Comparison of ENCODE assay signal across 30 mouse cellular contexts in the genomic region with DNA sequence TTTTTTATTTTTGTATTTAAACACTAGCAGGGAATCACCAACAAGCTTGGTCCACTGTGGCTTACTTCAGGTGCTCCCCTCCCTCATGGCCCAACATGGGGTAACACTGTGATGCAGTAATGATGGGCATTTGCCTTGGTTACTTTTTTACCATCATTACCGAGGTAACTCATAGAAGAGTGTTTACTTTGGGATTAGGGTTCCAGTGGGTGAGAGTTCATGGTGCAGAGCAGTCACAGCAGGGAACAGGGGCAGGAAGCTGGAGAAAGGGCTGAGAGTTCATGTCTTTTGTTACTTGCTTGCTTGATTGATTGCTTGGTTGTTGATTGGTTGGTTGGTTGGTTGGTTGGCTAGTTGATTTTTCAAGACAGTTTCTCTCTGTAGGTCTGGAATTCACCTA. TPM values are rescaled to one million over a fixed set of nuclear protein-coding genes. Genes with fewer than 3 reads are reported as not detected.
DNase-seq lines count a peak whose midpoint lies in the region; ATAC-seq and TF ChIP-seq lines count a peak whose summit lies in the region.
"Had no signal": no experiment of that assay in that cellular context is flagged by ENCODE, and none has a peak within 500 bp of the region (broad histone marks: within the 10 kb centered on the region; RNA-seq: fewer than 3 reads in every experiment).

No protein-coding gene starts in this region.

- 0 out of 2 replicates have a peak, but pooled peaks cover 2% of the 10 kb centered on the region for H3K4me1 ChIP-seq in liver, embryonic 13.5 days (replicated peaks)
- no peaks in the 10 kb centered on the region; the same call in 1 of the 2 replicates for H3K4me1 ChIP-seq in liver, embryonic 16.5 days (ENCODE audit: control insufficient read depth, low read depth, low read length)
- H3K4me1 ChIP-seq in liver, postnatal 0 days (ENCODE audit: insufficient read depth) = peaks cover 16% of the 10 kb centered on the region
- no peaks in the 10 kb centered on the region for H3K4me1 ChIP-seq in heart, embryonic 10.5 days
- H3K4me1 ChIP-seq: embryonic facial prominence, embryonic 13.5 days; embryonic facial prominence, embryonic 15.5 days; forebrain, embryonic 12.5 days had no signal

- no peak overlapping the region for H3K4me2 ChIP-seq in liver, embryonic 13.5 days
- H3K4me2 ChIP-seq in liver, embryonic 16.5 days (ENCODE audit: low read depth, low read length) = no peak overlapping the region
- no peak overlapping the region for H3K4me2 ChIP-seq in liver, postnatal 0 days (ENCODE audit: low read depth, low read length)
- H3K4me2 ChIP-seq: embryonic facial prominence, embryonic 13.5 days; embryonic facial prominence, embryonic 15.5 days; forebrain, embryonic 12.5 days had no signal

- H3K9ac ChIP-seq in liver, embryonic 13.5 days = no peak overlapping the region
- no peak overlapping the region for H3K9ac ChIP-seq in liver, embryonic 16.5 days (ENCODE audit: low read depth, low read length)
- H3K9ac ChIP-seq in liver, postnatal 0 days (replicated peaks) = no peak overlapping the region
- H3K9ac ChIP-seq: embryonic facial prominence, embryonic 13.5 days; embryonic facial prominence, embryonic 15.5 days; forebrain, embryonic 12.5 days had no signal

- peak; percentile 16 for DNase-seq in kidney, adult 9 months
- DNase-seq in kidney, postnatal 4 days = no peak
- DNase-seq in liver, embryonic 13.5 days = no peak
- no peak for DNase-seq in liver
- DNase-seq in liver, postnatal 0 days = no peak
- no peak for DNase-seq in layer of hippocampus, postnatal 10 days (ENCODE audit: low spot score in 2 of 2)
- no peak for DNase-seq in heart, embryonic 10.5 days (ENCODE audit: low spot score)
- DNase-seq: adrenal gland, adult 2 months; adrenal gland, postnatal 10 days; adrenal gland, postnatal 25 days; cerebellum, adult 11 months; cerebellum, adult 18-20 months; cerebellum, adult 8-10 months; cerebellum, adult 9-11 months; cerebellum, postnatal 14 days; cerebellum, postnatal 36 days; embryo, embryonic 11 days had no signal

- H3K36me3 ChIP-seq in liver, embryonic 13.5 days = no peaks in the 10 kb centered on the region
- H3K36me3 ChIP-seq in liver, embryonic 16.5 days (ENCODE audit: control insufficient read depth, insufficient read depth) = no peaks in the 10 kb centered on the region
- no peaks in the 10 kb centered on the region; the same call in 1 of the 2 replicates for H3K36me3 ChIP-seq in liver, postnatal 0 days (replicated peaks; ENCODE audit: insufficient read depth, low read length)
- H3K36me3 ChIP-seq in heart, embryonic 10.5 days = no peaks in the 10 kb centered on the region
- H3K36me3 ChIP-seq: embryonic facial prominence, embryonic 13.5 days; embryonic facial prominence, embryonic 15.5 days; forebrain, embryonic 10.5 days; forebrain, embryonic 12.5 days had no signal

- H3K27me3 ChIP-seq in liver, embryonic 13.5 days = no peaks in the 10 kb centered on the region
- no peaks in the 10 kb centered on the region for H3K27me3 ChIP-seq in liver, embryonic 16.5 days (ENCODE audit: control insufficient read depth, insufficient read depth, low read depth, low read length)
- H3K27me3 ChIP-seq in liver, postnatal 0 days (ENCODE audit: insufficient read depth, low read length) = no peaks in the 10 kb centered on the region
- H3K27me3 ChIP-seq in heart, embryonic 10.5 days (ENCODE audit: insufficient read depth, poor library complexity, severe bottlenecking) = no peaks in the 10 kb centered on the region; the same call in 1 of the 2 replicates
- H3K27me3 ChIP-seq: embryonic facial prominence, embryonic 13.5 days; embryonic facial prominence, embryonic 15.5 days; forebrain, embryonic 12.5 days had no signal

- no peak overlapping the region for H3K4me3 ChIP-seq in liver, embryonic 13.5 days (replicated peaks)
- no peak overlapping the region for H3K4me3 ChIP-seq in liver, embryonic 16.5 days (ENCODE audit: low read depth, low read length)
- H3K4me3 ChIP-seq in liver, postnatal 0 days (ENCODE audit: low read depth, low read length) = no peak overlapping the region
- H3K4me3 ChIP-seq in heart, embryonic 10.5 days = no peak overlapping the region
- H3K4me3 ChIP-seq: embryonic facial prominence, embryonic 13.5 days; embryonic facial prominence, embryonic 15.5 days; erythroblast, embryonic 14.5 days; forebrain, embryonic 10.5 days; forebrain, embryonic 12.5 days had no signal

- 20% methylated on average over 1 of the region's 1 CpGs for WGBS in liver, embryonic 13.5 days (ENCODE audit: insufficient replicate concordance)
- WGBS in liver, embryonic 16.5 days (ENCODE audit: insufficient replicate concordance) = 24% methylated on average over 1 of the region's 1 CpGs
- WGBS in liver, postnatal 0 days (ENCODE audit: insufficient replicate concordance) = 26% methylated on average over 1 of the region's 1 CpGs
- WGBS in heart, embryonic 10.5 days = 12% methylated on average over 1 of the region's 1 CpGs

- 0 out of 2 replicates have a peak, but pooled peaks have one; percentile 43 for ATAC-seq in liver, embryonic 13.5 days (ENCODE audit: low read depth)
- ATAC-seq in liver, embryonic 16.5 days (ENCODE audit: low read depth) = peak; percentile 63
- peak; percentile 8; the same call in 1 of the 2 replicates for ATAC-seq in liver, postnatal 0 days
- ATAC-seq: forebrain, embryonic 14.5 days had no signal

- no peak for TF ChIP-seq EP300 in liver, postnatal 0 days (IDR thresholded peaks at IDR 0.05; ENCODE audit: low read depth)

- no peak overlapping the region for H3K27ac ChIP-seq in liver, embryonic 13.5 days
- no peak overlapping the region for H3K27ac ChIP-seq in liver, embryonic 16.5 days (ENCODE audit: low read length)
- H3K27ac ChIP-seq in liver, postnatal 0 days (ENCODE audit: low read depth) = 0 out of 2 replicates have a peak overlapping the region, but pooled peaks have one; percentile 30
- H3K27ac ChIP-seq in heart, embryonic 10.5 days = no peak overlapping the region
- H3K27ac ChIP-seq: embryonic facial prominence, embryonic 13.5 days; embryonic facial prominence, embryonic 15.5 days; forebrain, embryonic 10.5 days; forebrain, embryonic 12.5 days had no signal

- no peaks in the 10 kb centered on the region for H3K9me3 ChIP-seq in liver, embryonic 13.5 days (replicated peaks)
- no peaks in the 10 kb centered on the region for H3K9me3 ChIP-seq in liver, embryonic 16.5 days (replicated peaks; ENCODE audit: control insufficient read depth, low read length)
- no peaks in the 10 kb centered on the region for H3K9me3 ChIP-seq in liver, postnatal 0 days (ENCODE audit: low read length)
- H3K9me3 ChIP-seq in heart, embryonic 10.5 days = no peaks in the 10 kb centered on the region
- H3K9me3 ChIP-seq: embryonic facial prominence, embryonic 13.5 days; embryonic facial prominence, embryonic 15.5 days; forebrain, embryonic 10.5 days; forebrain, embryonic 12.5 days had no signal

- no peak for TF ChIP-seq CTCF in liver, postnatal 0 days (IDR thresholded peaks at IDR 0.05; ENCODE audit: low read depth)

RNA-seq across cellular contexts. Expression of a gene that starts 18.1 kb away (rescaled TPM):
- 3.3 and 3.8 TPM in 2 replicates for polyA plus RNA-seq in liver, embryonic 13.5 days (2015; fragmentation: Nextera tagmentation; extraction: Ambion mirVana)
- polyA plus RNA-seq in liver, embryonic 16.5 days (2015; fragmentation: Nextera tagmentation; extraction: Ambion mirVana) = 5.7 and 7.1 TPM in 2 replicates
- 8.9 and 9.6 TPM in 2 replicates for polyA plus RNA-seq in liver, postnatal 0 days (2015; fragmentation: Nextera tagmentation; extraction: Ambion mirVana)
- 1 to 10 TPM; 1.5 to 2.4 TPM for total RNA-seq in layer of hippocampus, postnatal 10 days (2021)
- 8.2 and 9.3 TPM in 2 replicates for polyA plus RNA-seq in heart, embryonic 10.5 days (2016; fragmentation: Nextera tagmentation; extraction: Ambion mirVana)

RNA-seq across cellular contexts. Expression of a gene that starts 38.2 kb away (rescaled TPM):
- polyA plus RNA-seq in liver, embryonic 13.5 days (2015; fragmentation: Nextera tagmentation; extraction: Ambion mirVana) = 0.54 and 0.83 TPM in 2 replicates
- 1.3 and 1.9 TPM in 2 replicates for polyA plus RNA-seq in liver, embryonic 16.5 days (2015; fragmentation: Nextera tagmentation; extraction: Ambion mirVana)
- 2.2 and 2.6 TPM in 2 replicates for polyA plus RNA-seq in liver, postnatal 0 days (2015; fragmentation: Nextera tagmentation; extraction: Ambion mirVana)
- total RNA-seq in layer of hippocampus, postnatal 10 days (2021) = 1 to 10 TPM; 2.1 to 3.0 TPM
- 0.75 and 1.5 TPM in 2 replicates for polyA plus RNA-seq in heart, embryonic 10.5 days (2016; fragmentation: Nextera tagmentation; extraction: Ambion mirVana)
- polyA plus RNA-seq: forebrain, embryonic 14.5 days had no signal

RNA-seq across cellular contexts. Expression of a gene that starts 52.0 kb away (rescaled TPM):
- polyA plus RNA-seq in liver, embryonic 13.5 days (2015; fragmentation: Nextera tagmentation; extraction: Ambion mirVana) = not detected in 2 replicates
- polyA plus RNA-seq in liver, embryonic 16.5 days (2015; fragmentation: Nextera tagmentation; extraction: Ambion mirVana) = 0.13 TPM in 1 of 2 replicates, not detected in the other
- polyA plus RNA-seq in liver, postnatal 0 days (2015; fragmentation: Nextera tagmentation; extraction: Ambion mirVana) = not detected in 2 replicates
- total RNA-seq in layer of hippocampus, postnatal 10 days (2021) = under 1 TPM in 1 of 2 experiments, not detected in 1; 0.49 TPM
- not detected in 2 replicates for polyA plus RNA-seq in heart, embryonic 10.5 days (2016; fragmentation: Nextera tagmentation; extraction: Ambion mirVana)
- total RNA-seq: adrenal gland, adult 2 months; adrenal gland, postnatal 10 days; adrenal gland, postnatal 25 days; adrenal gland, postnatal 4 days; common myeloid progenitor, adult 5-6 weeks; ES-E14 had no signal
- polyA plus RNA-seq: adrenal gland, adult 2 months; brain, embryonic 14.5 days; C2C12; embryonic facial prominence, embryonic 11.5 days; embryonic facial prominence, embryonic 13.5 days; erythroblast, embryonic 14.5 days; forebrain, embryonic 10.5 days; forebrain, embryonic 12.5 days; forebrain, embryonic 14.5 days had no signal

Comparison
In these comparisons a context has a peak if more than half of its experiments do, and no peak if none do; other contexts are left out.
1. ATAC-seq: peak in every context shown above with its lines; median percentile 63 in liver, embryonic 16.5 days; 43 in liver, embryonic 13.5 days; 8 in liver, postnatal 0 days.